Mouse (Mus musculus): ENCODE results near the gene Cyp4a31. TPM values are rescaled to one million over a fixed set of nuclear protein-coding genes. Genes with fewer than 3 reads are reported as not detected.
"Not testable (repeated sequence)": the region's sequence is repeated elsewhere in the genome, so short reads cannot be mapped to it uniquely, and the experiment has no call there.

Gene Cyp4a31
- not detected in 2 replicates for polyA plus RNA-seq (2015; fragmentation: Nextera tagmentation; extraction: Ambion mirVana)

GRCm38 (mm10) chr4:115563401-115563800 lies at the start of gene Cyp4a31:
Gene Cyp4a31 (plus strand): TSS chr4:115563649.
- Histone ChIP-seq H3K4me2 (no peak within 1 kb of the TSS), H3K27me3 (no peaks in the 10 kb centered on the region), H3K4me3 (replicated peaks) (no peak within 1 kb of the TSS), H3K9me3 (replicated peaks) (no peaks in the 10 kb centered on the region), H3K27ac (no peak within 1 kb of the TSS), H3K9ac (no peak within 1 kb of the TSS), H3K36me3 (no peaks in the 10 kb centered on the region), H3K4me1 (replicated peaks) (no peaks in the 10 kb centered on the region)
- ATAC-seq (ENCODE audit: low read depth): no peak
- DNase-seq: no peak
- WGBS (ENCODE audit: insufficient replicate concordance): 60% methylated on average over 3 of the region's 3 CpGs

GRCm38 (mm10) chr4:115513964-115514363 lies 49.5 kb upstream of the Cyp4a31 start:
- not testable (repeated sequence) for H3K9me3 ChIP-seq (replicated peaks); H3K36me3 ChIP-seq; ATAC-seq (ENCODE audit: low read depth); H3K4me1 ChIP-seq (replicated peaks); H3K4me3 ChIP-seq (replicated peaks); H3K9ac ChIP-seq; H3K27ac ChIP-seq; DNase-seq; H3K27me3 ChIP-seq; H3K4me2 ChIP-seq

- H3K27ac ChIP-seq; H3K36me3 ChIP-seq; H3K4me2 ChIP-seq; DNase-seq; H3K4me3 ChIP-seq (replicated peaks); H3K27me3 ChIP-seq; H3K9me3 ChIP-seq (replicated peaks); H3K9ac ChIP-seq; ATAC-seq (ENCODE audit: low read depth); H3K4me1 ChIP-seq (replicated peaks): not testable (repeated sequence)
- WGBS (ENCODE audit: insufficient replicate concordance): 61% methylated on average over 5 of the region's 5 CpGs
Measured at GRCm38 (mm10) chr4:115518000-115518399, 45.4 kb upstream of the Cyp4a31 start, which contains the start of gene Cyp4a10. Gene Cyp4a10 (plus strand): TSS chr4:115518264.

- H3K27me3 ChIP-seq: no peaks in the 10 kb centered on the region
- no peaks in the 10 kb centered on the region for H3K4me1 ChIP-seq (replicated peaks)
- no peaks in the 10 kb centered on the region for H3K9me3 ChIP-seq (replicated peaks)
- H3K36me3 ChIP-seq: no peaks in the 10 kb centered on the region
- DNase-seq: no peak
- no peak overlapping the region for H3K9ac ChIP-seq
- H3K4me3 ChIP-seq (replicated peaks): no peak overlapping the region
- WGBS (ENCODE audit: insufficient replicate concordance): 37% methylated on average over 4 of the region's 4 CpGs
- no peak overlapping the region for H3K4me2 ChIP-seq
- no peak overlapping the region for H3K27ac ChIP-seq
- ATAC-seq (ENCODE audit: low read depth): no peak
Measured at GRCm38 (mm10) chr4:115519444-115519843, 44.0 kb upstream of the Cyp4a31 start.

- Histone ChIP-seq H3K27me3 (no peaks in the 10 kb centered on the region), H3K36me3 (no peaks in the 10 kb centered on the region), H3K4me3 (replicated peaks) (no peak overlapping the region), H3K4me2 (no peak overlapping the region), H3K9me3 (replicated peaks) (no peaks in the 10 kb centered on the region), H3K9ac (no peak overlapping the region), H3K4me1 (replicated peaks) (no peaks in the 10 kb centered on the region), H3K27ac (no peak overlapping the region)
- 90% methylated on average over 2 of the region's 2 CpGs for WGBS (ENCODE audit: insufficient replicate concordance)
- no peak for DNase-seq
- ATAC-seq (ENCODE audit: low read depth): no peak
Measured at GRCm38 (mm10) chr4:115521766-115522165, 41.7 kb upstream of the Cyp4a31 start.

- ATAC-seq (ENCODE audit: low read depth) (no peak), DNase-seq (no peak)
- no peaks in the 10 kb centered on the region for H3K9me3 ChIP-seq (replicated peaks)
- H3K4me2 ChIP-seq: no peak overlapping the region
- no peak overlapping the region for H3K27ac ChIP-seq
- WGBS (ENCODE audit: insufficient replicate concordance): 18% methylated on average over 1 of the region's 1 CpGs
- H3K4me1 ChIP-seq (replicated peaks): no peaks in the 10 kb centered on the region
- no peak overlapping the region for H3K4me3 ChIP-seq (replicated peaks)
- no peaks in the 10 kb centered on the region for H3K27me3 ChIP-seq
- H3K36me3 ChIP-seq: no peaks in the 10 kb centered on the region
- no peak overlapping the region for H3K9ac ChIP-seq
Measured at GRCm38 (mm10) chr4:115545101-115545500, 18.3 kb upstream of the Cyp4a31 start.

- H3K9me3 ChIP-seq (replicated peaks): no peaks in the 10 kb centered on the region
- WGBS (ENCODE audit: insufficient replicate concordance): 25% methylated on average over 2 of the region's 2 CpGs
- H3K27ac ChIP-seq: no peak overlapping the region
- H3K4me1 ChIP-seq (replicated peaks): no peaks in the 10 kb centered on the region
- no peaks in the 10 kb centered on the region for H3K36me3 ChIP-seq
- no peaks in the 10 kb centered on the region for H3K27me3 ChIP-seq
- ATAC-seq (ENCODE audit: low read depth) (0 out of 2 replicates have a peak, but pooled peaks have one; percentile 26), DNase-seq (no peak)
- no peak overlapping the region for H3K4me3 ChIP-seq (replicated peaks)
- H3K9ac ChIP-seq: no peak overlapping the region
- no peak overlapping the region for H3K4me2 ChIP-seq
Measured at GRCm38 (mm10) chr4:115546141-115546828, 17.2 kb upstream of the Cyp4a31 start.

GRCm38 (mm10) chr4:115552726-115553125 lies 10.7 kb upstream of the Cyp4a31 start:
- no peaks in the 10 kb centered on the region for H3K27me3 ChIP-seq
- H3K27ac ChIP-seq: no peak overlapping the region
- H3K4me2 ChIP-seq: no peak overlapping the region
- no peak overlapping the region for H3K9ac ChIP-seq
- DNase-seq (no peak), ATAC-seq (ENCODE audit: low read depth) (no peak)
- no peaks in the 10 kb centered on the region for H3K36me3 ChIP-seq
- no peak overlapping the region for H3K4me3 ChIP-seq (replicated peaks)
- no peaks in the 10 kb centered on the region for H3K4me1 ChIP-seq (replicated peaks)
- 60% methylated on average over 3 of the region's 3 CpGs for WGBS (ENCODE audit: insufficient replicate concordance)
- H3K9me3 ChIP-seq (replicated peaks): no peaks in the 10 kb centered on the region

GRCm38 (mm10) chr4:115555513-115555912 lies 7.9 kb upstream of the Cyp4a31 start:
- H3K4me3 ChIP-seq (replicated peaks): no peak overlapping the region
- no peaks in the 10 kb centered on the region for H3K9me3 ChIP-seq (replicated peaks)
- H3K36me3 ChIP-seq: no peaks in the 10 kb centered on the region
- WGBS (ENCODE audit: insufficient replicate concordance): 41% methylated on average over 2 of the region's 2 CpGs
- no peak overlapping the region for H3K9ac ChIP-seq
- no peak overlapping the region for H3K4me2 ChIP-seq
- ATAC-seq (ENCODE audit: low read depth) (no peak), DNase-seq (no peak)
- no peak overlapping the region for H3K27ac ChIP-seq
- H3K27me3 ChIP-seq: no peaks in the 10 kb centered on the region
- H3K4me1 ChIP-seq (replicated peaks): no peaks in the 10 kb centered on the region

GRCm38 (mm10) chr4:115557861-115558561 lies 5.4 kb upstream of the Cyp4a31 start:
- Histone ChIP-seq H3K9me3 (replicated peaks) (no peaks in the 10 kb centered on the region), H3K4me1 (replicated peaks) (no peaks in the 10 kb centered on the region), H3K9ac (no peak overlapping the region), H3K36me3 (no peaks in the 10 kb centered on the region), H3K27ac (no peak overlapping the region), H3K27me3 (no peaks in the 10 kb centered on the region), H3K4me2 (no peak overlapping the region), H3K4me3 (replicated peaks) (no peak overlapping the region)
- ATAC-seq (ENCODE audit: low read depth) (no peak), DNase-seq (no peak)
- 53% methylated on average over 4 of the region's 4 CpGs for WGBS (ENCODE audit: insufficient replicate concordance)

GRCm38 (mm10) chr4:115561236-115561635 lies 2.2 kb upstream of the Cyp4a31 start:
- H3K36me3 ChIP-seq; ATAC-seq (ENCODE audit: low read depth); DNase-seq; H3K4me2 ChIP-seq; H3K4me3 ChIP-seq (replicated peaks); H3K27ac ChIP-seq; H3K27me3 ChIP-seq; H3K9ac ChIP-seq; H3K4me1 ChIP-seq (replicated peaks); H3K9me3 ChIP-seq (replicated peaks): not testable (repeated sequence)
- 57% methylated on average over 5 of the region's 5 CpGs for WGBS (ENCODE audit: insufficient replicate concordance)

All from liver, embryonic 13.5 days (tissue).